Mouse (Mus musculus): Measurements from ENCODE around the gene Dgki. TPM values are rescaled to one million over a fixed set of nuclear protein-coding genes. Genes with fewer than 3 reads are reported as not detected.

The Dgki gene
- polyA plus RNA-seq, 1 experiment from 2014 or later = 0.42 TPM

DNA sequence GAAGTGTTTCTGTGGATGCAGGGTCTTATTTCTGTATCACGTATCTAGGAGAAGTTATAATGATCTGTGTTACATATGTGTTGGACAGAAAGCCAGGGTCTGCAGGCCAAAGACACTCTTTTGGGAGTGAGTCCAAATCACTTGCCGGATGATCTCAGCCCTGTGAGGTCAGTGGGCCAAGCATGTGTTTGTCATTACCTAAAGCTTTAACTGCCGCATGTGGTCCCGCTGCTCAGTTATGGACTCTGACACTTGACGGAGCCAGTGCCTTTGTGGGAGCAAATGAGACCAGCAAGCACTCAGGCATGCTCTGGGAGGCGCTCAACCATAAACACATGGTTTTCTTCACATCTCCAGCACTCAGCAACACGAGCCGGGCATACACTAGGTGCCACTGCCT is 45.8 kb downstream of the Dgki start:
- no peaks in the 10 kb centered on the region for H3K9me3 ChIP-seq (ENCODE audit: control insufficient read depth)
- no peak for ATAC-seq
- H3K4me3 ChIP-seq (ENCODE audit: low read depth, low read length) = no peak overlapping the region
- no peaks in the 10 kb centered on the region for H3K27me3 ChIP-seq (replicated peaks; ENCODE audit: control insufficient read depth, insufficient read depth, low read length)
- 62% methylated on average over 8 of the region's 8 CpGs for WGBS
- H3K27ac ChIP-seq (ENCODE audit: low read depth, low read length) = no peak overlapping the region
- TF ChIP-seq CTCF (IDR thresholded peaks at IDR 0.05; ENCODE audit: low read depth) = 0 out of 2 replicates have a peak, but pooled peaks have one; percentile 11
- H3K36me3 ChIP-seq (ENCODE audit: control insufficient read depth, insufficient read depth) = no peaks in the 10 kb centered on the region
- no peak overlapping the region for H3K4me2 ChIP-seq (replicated peaks; ENCODE audit: low read depth)
- H3K9ac ChIP-seq (ENCODE audit: low read depth, low read length) = no peak overlapping the region
- no peaks in the 10 kb centered on the region for H3K4me1 ChIP-seq (replicated peaks; ENCODE audit: control insufficient read depth, insufficient read depth, low read length)

DNA sequence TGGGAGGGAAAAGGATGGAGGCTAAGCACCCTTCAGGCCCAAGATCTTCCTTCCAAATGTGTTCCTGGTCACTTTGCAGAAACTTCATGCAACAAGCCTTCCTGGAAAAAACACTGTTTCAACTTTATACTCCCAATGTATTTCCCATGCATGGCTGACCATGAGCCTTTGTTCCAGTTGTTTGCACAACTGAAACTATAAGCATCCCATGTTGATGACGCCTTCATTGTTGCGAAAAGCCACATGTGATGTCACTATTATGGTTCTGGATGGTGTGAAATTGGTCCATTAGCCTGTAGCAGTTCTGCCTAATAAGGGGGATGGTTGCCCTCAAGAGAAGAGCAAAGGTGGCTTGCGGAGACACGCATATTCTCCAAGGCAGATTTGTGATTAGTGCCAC is 47.4 kb downstream of the Dgki start:
- H3K9me3 ChIP-seq (ENCODE audit: control insufficient read depth) = no peaks in the 10 kb centered on the region
- no peak overlapping the region for H3K9ac ChIP-seq (ENCODE audit: low read depth, low read length)
- H3K4me3 ChIP-seq (ENCODE audit: low read depth, low read length) = no peak overlapping the region
- no peaks in the 10 kb centered on the region for H3K4me1 ChIP-seq (replicated peaks; ENCODE audit: control insufficient read depth, insufficient read depth, low read length)
- no peak for TF ChIP-seq CTCF (IDR thresholded peaks at IDR 0.05; ENCODE audit: low read depth)
- H3K27me3 ChIP-seq (replicated peaks; ENCODE audit: control insufficient read depth, insufficient read depth, low read length) = no peaks in the 10 kb centered on the region
- no peak for ATAC-seq
- no peaks in the 10 kb centered on the region for H3K36me3 ChIP-seq (ENCODE audit: control insufficient read depth, insufficient read depth)
- WGBS = 94% methylated on average over 4 of the region's 4 CpGs
- no peak overlapping the region for H3K4me2 ChIP-seq (replicated peaks; ENCODE audit: low read depth)
- no peak overlapping the region for H3K27ac ChIP-seq (ENCODE audit: low read depth, low read length)

DNA sequence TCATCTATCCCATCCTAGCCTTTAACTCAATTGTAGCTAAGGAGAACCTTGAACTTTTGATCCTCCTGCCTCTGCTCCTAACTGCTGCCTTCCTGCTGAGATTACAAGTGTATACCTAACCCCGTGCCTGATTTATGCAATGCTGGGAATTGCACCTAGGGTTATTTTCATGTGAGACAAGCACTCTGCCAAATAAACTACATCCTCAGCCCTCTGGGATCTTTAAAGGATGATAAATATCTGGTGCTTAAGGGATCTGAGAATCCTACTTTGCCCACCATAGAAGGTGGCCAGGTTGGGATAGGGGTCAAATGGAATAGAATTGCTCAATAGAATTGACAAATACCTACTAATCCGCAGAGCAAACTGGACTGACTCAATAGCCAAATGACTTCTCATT is 49.3 kb downstream of the Dgki start:
- Histone ChIP-seq H3K36me3 (ENCODE audit: control insufficient read depth, insufficient read depth) (no peaks in the 10 kb centered on the region), H3K4me3 (ENCODE audit: low read depth, low read length) (no peak overlapping the region), H3K27ac (ENCODE audit: low read depth, low read length) (no peak overlapping the region), H3K4me2 (replicated peaks; ENCODE audit: low read depth) (no peak overlapping the region), H3K9me3 (ENCODE audit: control insufficient read depth) (no peaks in the 10 kb centered on the region), H3K4me1 (replicated peaks; ENCODE audit: control insufficient read depth, insufficient read depth, low read length) (no peaks in the 10 kb centered on the region), H3K9ac (ENCODE audit: low read depth, low read length) (no peak overlapping the region), H3K27me3 (replicated peaks; ENCODE audit: control insufficient read depth, insufficient read depth, low read length) (no peaks in the 10 kb centered on the region)
- no peak for TF ChIP-seq CTCF (IDR thresholded peaks at IDR 0.05; ENCODE audit: low read depth)
- 86% methylated on average over 2 of the region's 2 CpGs for WGBS
- ATAC-seq = no peak

DNA sequence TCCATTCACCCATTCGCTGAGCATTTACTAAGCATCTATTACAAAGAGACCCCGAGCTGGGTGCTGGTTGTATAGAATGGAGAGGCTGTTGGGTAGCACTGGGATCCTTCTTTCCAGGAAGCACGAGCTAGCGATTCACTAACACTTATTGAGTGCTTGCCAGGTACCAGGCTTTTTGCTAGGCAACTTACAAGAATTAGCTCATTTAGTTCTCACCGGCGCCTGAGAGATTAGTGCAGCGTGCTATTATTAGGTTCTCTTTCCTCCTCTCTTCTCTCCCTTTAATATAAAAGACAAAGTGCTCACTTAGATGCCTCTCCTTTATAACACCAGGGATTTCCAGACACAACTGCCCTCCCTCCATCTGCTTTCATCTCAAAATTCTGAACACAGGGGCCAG is 54.2 kb downstream of the Dgki start:
- no peak for ATAC-seq
- no peak overlapping the region for H3K4me2 ChIP-seq (replicated peaks; ENCODE audit: low read depth)
- TF ChIP-seq CTCF (IDR thresholded peaks at IDR 0.05; ENCODE audit: low read depth) = no peak
- H3K4me1 ChIP-seq (replicated peaks; ENCODE audit: control insufficient read depth, insufficient read depth, low read length) = no peaks in the 10 kb centered on the region
- H3K9ac ChIP-seq (ENCODE audit: low read depth, low read length) = no peak overlapping the region
- H3K27me3 ChIP-seq (replicated peaks; ENCODE audit: control insufficient read depth, insufficient read depth, low read length) = no peaks in the 10 kb centered on the region
- no peaks in the 10 kb centered on the region for H3K9me3 ChIP-seq (ENCODE audit: control insufficient read depth)
- WGBS = 92% methylated on average over 7 of the region's 7 CpGs
- H3K36me3 ChIP-seq (ENCODE audit: control insufficient read depth, insufficient read depth) = no peaks in the 10 kb centered on the region
- no peak overlapping the region for H3K27ac ChIP-seq (ENCODE audit: low read depth, low read length)
- H3K4me3 ChIP-seq (ENCODE audit: low read depth, low read length) = no peak overlapping the region

DNA sequence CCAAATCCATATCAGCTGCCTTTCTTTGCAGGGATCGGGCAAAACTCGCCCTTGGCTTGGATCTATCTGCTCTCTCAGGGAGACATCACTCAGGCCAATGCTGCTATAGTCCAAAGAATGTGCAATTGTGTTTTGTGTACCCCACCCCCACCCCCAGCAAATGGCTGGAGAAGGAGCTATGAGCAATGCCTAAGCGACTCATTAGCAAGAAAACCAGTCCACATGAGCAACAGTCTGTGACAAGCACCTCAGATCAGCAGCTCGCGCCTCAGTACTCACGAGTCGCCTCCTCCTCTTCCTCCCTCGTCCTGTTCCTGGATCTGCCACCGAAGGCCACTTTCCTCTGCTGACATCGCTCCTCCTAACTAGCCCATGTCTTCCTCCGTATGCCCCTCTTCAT is 55.9 kb downstream of the Dgki start:
- no peak overlapping the region for H3K4me3 ChIP-seq (ENCODE audit: low read depth, low read length)
- H3K9me3 ChIP-seq (ENCODE audit: control insufficient read depth) = no peaks in the 10 kb centered on the region
- WGBS = 86% methylated on average over 11 of the region's 11 CpGs
- no peak overlapping the region for H3K9ac ChIP-seq (ENCODE audit: low read depth, low read length)
- H3K36me3 ChIP-seq (ENCODE audit: control insufficient read depth, insufficient read depth) = no peaks in the 10 kb centered on the region
- no peak for ATAC-seq
- H3K27me3 ChIP-seq (replicated peaks; ENCODE audit: control insufficient read depth, insufficient read depth, low read length) = no peaks in the 10 kb centered on the region
- TF ChIP-seq CTCF (IDR thresholded peaks at IDR 0.05; ENCODE audit: low read depth) = no peak
- H3K4me2 ChIP-seq (replicated peaks; ENCODE audit: low read depth) = no peak overlapping the region
- no peaks in the 10 kb centered on the region for H3K4me1 ChIP-seq (replicated peaks; ENCODE audit: control insufficient read depth, insufficient read depth, low read length)
- no peak overlapping the region for H3K27ac ChIP-seq (ENCODE audit: low read depth, low read length)

DNA sequence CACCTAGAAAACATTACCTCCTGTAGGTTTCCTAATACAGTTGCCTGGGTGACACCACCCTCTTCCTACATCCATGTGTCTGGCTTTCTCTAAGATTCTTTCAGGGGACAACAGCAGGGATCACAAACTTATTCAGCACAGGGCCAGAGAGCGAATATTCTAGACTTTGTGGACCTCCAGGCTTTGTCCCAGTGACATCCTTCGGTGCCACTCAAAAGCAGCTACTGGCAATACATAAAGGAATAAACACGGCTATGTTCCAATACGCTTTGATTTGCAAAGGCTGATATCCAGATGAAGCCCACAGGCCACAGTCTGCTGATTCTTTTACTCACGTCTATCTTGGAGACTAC is 57.2 kb downstream of the Dgki start:
- no peaks in the 10 kb centered on the region for H3K36me3 ChIP-seq (ENCODE audit: control insufficient read depth, insufficient read depth)
- H3K27ac ChIP-seq (ENCODE audit: low read depth, low read length) = no peak overlapping the region
- H3K4me1 ChIP-seq (replicated peaks; ENCODE audit: control insufficient read depth, insufficient read depth, low read length) = no peaks in the 10 kb centered on the region
- H3K4me2 ChIP-seq (replicated peaks; ENCODE audit: low read depth) = no peak overlapping the region
- no peaks in the 10 kb centered on the region for H3K27me3 ChIP-seq (replicated peaks; ENCODE audit: control insufficient read depth, insufficient read depth, low read length)
- H3K9me3 ChIP-seq (ENCODE audit: control insufficient read depth) = no peaks in the 10 kb centered on the region
- no peak for TF ChIP-seq CTCF (IDR thresholded peaks at IDR 0.05; ENCODE audit: low read depth)
- WGBS = 88% methylated on average over 5 of the region's 5 CpGs
- no peak overlapping the region for H3K4me3 ChIP-seq (ENCODE audit: low read depth, low read length)
- no peak overlapping the region for H3K9ac ChIP-seq (ENCODE audit: low read depth, low read length)
- no peak for ATAC-seq

DNA sequence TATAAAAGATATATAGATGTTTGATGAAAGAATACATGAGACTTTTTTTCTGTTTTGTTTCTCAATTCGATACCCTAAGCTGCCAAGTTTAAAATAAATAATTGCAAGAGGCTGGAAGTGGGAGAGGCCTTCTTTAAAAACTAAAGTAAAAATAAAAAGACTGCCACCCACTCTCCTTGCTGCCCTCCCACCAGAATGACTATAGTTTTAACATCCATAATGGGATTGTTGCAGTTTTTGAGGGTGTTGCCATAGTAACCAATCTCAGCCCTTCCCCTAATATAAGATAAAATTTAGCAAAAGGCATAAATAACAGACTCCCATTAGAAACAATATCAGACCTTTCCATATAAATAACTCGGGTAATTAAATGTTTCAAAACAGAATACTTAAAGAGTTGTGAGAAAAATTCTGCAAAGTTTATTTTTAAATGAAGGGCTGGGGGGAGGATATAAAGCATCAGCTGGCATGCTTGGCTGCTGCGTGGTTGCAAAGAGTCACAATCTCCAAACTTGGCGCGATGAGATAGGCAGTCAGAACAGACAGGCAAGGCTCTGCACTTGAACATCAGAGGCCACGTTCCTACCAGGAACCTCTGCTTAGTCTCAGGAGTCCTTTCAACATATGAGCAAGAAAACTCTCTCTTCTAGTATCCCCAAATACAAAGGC is 57.8 kb downstream of the Dgki start:
- Histone ChIP-seq H3K4me3 (ENCODE audit: low read depth, low read length) (no peak overlapping the region), H3K27ac (ENCODE audit: low read depth, low read length) (no peak overlapping the region), H3K4me2 (replicated peaks; ENCODE audit: low read depth) (no peak overlapping the region), H3K9me3 (ENCODE audit: control insufficient read depth) (no peaks in the 10 kb centered on the region), H3K27me3 (replicated peaks; ENCODE audit: control insufficient read depth, insufficient read depth, low read length) (no peaks in the 10 kb centered on the region), H3K36me3 (ENCODE audit: control insufficient read depth, insufficient read depth) (no peaks in the 10 kb centered on the region), H3K4me1 (replicated peaks; ENCODE audit: control insufficient read depth, insufficient read depth, low read length) (no peaks in the 10 kb centered on the region), H3K9ac (ENCODE audit: low read depth, low read length) (no peak overlapping the region)
- no peak for ATAC-seq
- WGBS = 66% methylated on average over 6 of the region's 6 CpGs
- no peak for TF ChIP-seq CTCF (IDR thresholded peaks at IDR 0.05; ENCODE audit: low read depth)
